Mouse (Mus musculus): ENCODE results near the gene Lrwd1. TPM values are rescaled to one million over a fixed set of nuclear protein-coding genes. Genes with fewer than 3 reads are reported as not detected.

Gene Lrwd1
- total and polyA plus RNA-seq, 3 experiments: 52.2 to 62.1 (median 54.3) TPM

- in situ Hi-C loops (cut with MboI; ENCODE audit: low pct_ligation_motif_present, low pct_unique_long_range_greater_than_20kb, low sequenced_read_pairs) (no loop called here), dilution Hi-C loops (cut with MboI; ENCODE audit: extremely low pct_ligation_motif_present, extremely low pct_unique_long_range_greater_than_20kb, low sequenced_read_pairs) (no loop called here)
- Histone ChIP-seq H3K4me3 (replicated peaks in 1 of 3; ENCODE audit: low read depth in 2 of 3, low read length in 2 of 3, poor library complexity in 1 of 3) (no peak overlapping the region), H3K9me3 (replicated peaks; ENCODE audit: low read length) (no peaks in the 10 kb centered on the region), H3K79me2 (replicated peaks; ENCODE audit: control insufficient read depth, extremely low read depth, insufficient read depth, poor library complexity, severe bottlenecking) (no peaks in the 10 kb centered on the region), H3K27ac (ENCODE audit: insufficient read depth, low read depth) (no peak overlapping the region), H3K4me2 (ENCODE audit: insufficient read depth, low read depth, poor library complexity, severe bottlenecking) (no peak overlapping the region), H3K36me3 (replicated peaks in 1 of 2; ENCODE audit: control insufficient read depth in 1 of 2, insufficient read depth in 1 of 2, low read length in 1 of 2) (peaks cover 72 to 95% of the 10 kb centered on the region in 2 experiments), H3K27me3 (replicated peaks) (no peaks in the 10 kb centered on the region), H3K9ac (ENCODE audit: insufficient read depth, low read depth) (no peak overlapping the region), H3K4me1 (ENCODE audit: control insufficient read depth in 1 of 2, insufficient read depth in 2 of 2) (peaks cover 6 to 8% of the 10 kb centered on the region in 2 experiments; a peak in 3 of 4 replicates)
- TF ChIP-seq PAX5 (IDR thresholded peaks at IDR 0.05; ENCODE audit: low read length): no peak
- DNase-seq (ENCODE audit: extremely low read depth): no peak
These were observed 46.2 kb upstream of the Lrwd1 start for GRCm38 (mm10) chr5:136182049-136182448.

GRCm38 (mm10) chr5:136181197-136181596 is 45.3 kb upstream of the Lrwd1 start:
- Histone ChIP-seq H3K9me3 (replicated peaks; ENCODE audit: low read length) (no peaks in the 10 kb centered on the region), H3K36me3 (replicated peaks in 1 of 2; ENCODE audit: control insufficient read depth in 1 of 2, insufficient read depth in 1 of 2, low read length in 1 of 2) (peaks cover 68 to 91% of the 10 kb centered on the region in 2 experiments), H3K27me3 (replicated peaks) (no peaks in the 10 kb centered on the region), H3K79me2 (replicated peaks; ENCODE audit: control insufficient read depth, extremely low read depth, insufficient read depth, poor library complexity, severe bottlenecking) (no peaks in the 10 kb centered on the region), H3K4me2 (ENCODE audit: insufficient read depth, low read depth, poor library complexity, severe bottlenecking) (no peak overlapping the region), H3K4me3 (replicated peaks in 1 of 3; ENCODE audit: low read depth in 2 of 3, low read length in 2 of 3, poor library complexity in 1 of 3) (no peak overlapping the region), H3K4me1 (ENCODE audit: control insufficient read depth in 1 of 2, insufficient read depth in 2 of 2) (peaks cover 6 to 8% of the 10 kb centered on the region in 2 experiments; a peak in 3 of 4 replicates), H3K27ac (ENCODE audit: insufficient read depth, low read depth) (no peak overlapping the region), H3K9ac (ENCODE audit: insufficient read depth, low read depth) (no peak overlapping the region)
- DNase-seq (ENCODE audit: extremely low read depth): no peak
- in situ Hi-C loops (cut with MboI; ENCODE audit: low pct_ligation_motif_present, low pct_unique_long_range_greater_than_20kb, low sequenced_read_pairs) (no loop called here), dilution Hi-C loops (cut with MboI; ENCODE audit: extremely low pct_ligation_motif_present, extremely low pct_unique_long_range_greater_than_20kb, low sequenced_read_pairs) (no loop called here)
- TF ChIP-seq MAFK (IDR thresholded peaks at IDR 0.05; ENCODE audit: insufficient replicate concordance, low read length) (no peak), JUN (IDR thresholded peaks at IDR 0.05; ENCODE audit: insufficient read depth, low read depth, low read length) (no peak), NRF1 (IDR thresholded peaks at IDR 0.05; ENCODE audit: low read depth, low read length) (no peak), CHD1 (IDR thresholded peaks at IDR 0.05; ENCODE audit: low read depth, low read length) (no peak)

GRCm38 (mm10) chr5:136179594-136179993 is 43.7 kb upstream of the Lrwd1 start:
- DNase-seq (ENCODE audit: extremely low read depth): no peak
- TF ChIP-seq TBP (conservative IDR thresholded peaks at IDR 0.05; ENCODE audit: low read depth, low read length): no peak
- no peak for TF ChIP-seq IRF4 (IDR thresholded peaks at IDR 0.05; ENCODE audit: low read depth, low read length)
- no peak for TF ChIP-seq ZNF384 (IDR thresholded peaks at IDR 0.05; ENCODE audit: low read depth, low read length)
- Histone ChIP-seq H3K9me3 (replicated peaks; ENCODE audit: low read length) (peaks cover 4% of the 10 kb centered on the region), H3K9ac (ENCODE audit: insufficient read depth, low read depth) (no peak overlapping the region), H3K4me1 (ENCODE audit: control insufficient read depth in 1 of 2, insufficient read depth in 2 of 2) (peaks cover 6 to 8% of the 10 kb centered on the region in 2 experiments; a peak in 3 of 4 replicates), H3K27me3 (replicated peaks) (no peaks in the 10 kb centered on the region), H3K79me2 (replicated peaks; ENCODE audit: control insufficient read depth, extremely low read depth, insufficient read depth, poor library complexity, severe bottlenecking) (no peaks in the 10 kb centered on the region), H3K27ac (ENCODE audit: insufficient read depth, low read depth) (no peak overlapping the region), H3K4me2 (ENCODE audit: insufficient read depth, low read depth, poor library complexity, severe bottlenecking) (no peak overlapping the region), H3K36me3 (replicated peaks in 1 of 2; ENCODE audit: control insufficient read depth in 1 of 2, insufficient read depth in 1 of 2, low read length in 1 of 2) (peaks cover 57 to 75% of the 10 kb centered on the region in 2 experiments), H3K4me3 (replicated peaks in 1 of 3; ENCODE audit: low read depth in 2 of 3, low read length in 2 of 3, poor library complexity in 1 of 3) (no peak overlapping the region)
- dilution Hi-C loops (cut with MboI; ENCODE audit: extremely low pct_ligation_motif_present, extremely low pct_unique_long_range_greater_than_20kb, low sequenced_read_pairs): no loop called here
- in situ Hi-C loops (cut with MboI; ENCODE audit: low pct_ligation_motif_present, low pct_unique_long_range_greater_than_20kb, low sequenced_read_pairs): loop anchor here (5.0 to 10.0 kb wide), 2 partner anchors 42 to 195 kb away; partner anchors contain the start of genes Alkbh4, Lrwd1 and Zp3
